Mouse (Mus musculus): ENCODE results near the gene Bap1. TPM values are rescaled to one million over a fixed set of nuclear protein-coding genes. Genes with fewer than 3 reads are reported as not detected.

Gene Bap1
- total RNA-seq, 2 experiments from 2014 or later: 112 to 123 TPM

- no peak for DNase-seq
- intact Hi-C loops (cut with DNase I): no loop called here
These were observed 17.9 kb upstream of the Bap1 start for GRCm38 (mm10) chr14:31233070-31233995.

DNA sequence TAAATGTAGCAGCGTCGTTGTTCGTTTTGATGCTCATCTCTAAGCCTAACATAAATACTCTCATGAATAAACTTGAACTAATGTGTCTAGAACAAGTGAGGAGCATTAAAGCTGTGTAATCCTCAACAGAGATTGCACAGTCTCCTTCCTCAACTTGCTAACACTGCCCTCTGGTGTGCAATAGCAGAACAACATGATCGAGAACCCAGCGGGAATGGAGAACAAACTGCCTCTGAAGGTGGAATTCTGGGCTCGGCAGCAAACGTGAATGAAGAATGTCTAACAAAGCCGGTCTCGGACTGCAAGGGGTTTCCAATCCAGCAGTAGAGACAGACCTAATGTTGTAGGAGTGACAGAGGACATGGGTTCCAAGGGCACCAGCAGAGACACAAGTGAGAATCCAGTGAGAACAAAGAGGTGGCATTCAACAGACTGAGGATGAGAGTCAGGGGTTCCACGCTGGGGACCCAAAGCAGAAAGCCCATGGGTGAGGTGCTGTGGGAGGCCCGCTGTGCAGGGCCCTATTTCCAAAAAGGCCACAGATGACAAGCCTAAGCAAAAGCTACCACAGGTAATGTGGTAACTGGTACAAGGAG, 17.2 kb upstream of the Bap1 start:
- DNase-seq: peak; percentile 79
- intact Hi-C loops (cut with DNase I): no loop called here

DNA sequence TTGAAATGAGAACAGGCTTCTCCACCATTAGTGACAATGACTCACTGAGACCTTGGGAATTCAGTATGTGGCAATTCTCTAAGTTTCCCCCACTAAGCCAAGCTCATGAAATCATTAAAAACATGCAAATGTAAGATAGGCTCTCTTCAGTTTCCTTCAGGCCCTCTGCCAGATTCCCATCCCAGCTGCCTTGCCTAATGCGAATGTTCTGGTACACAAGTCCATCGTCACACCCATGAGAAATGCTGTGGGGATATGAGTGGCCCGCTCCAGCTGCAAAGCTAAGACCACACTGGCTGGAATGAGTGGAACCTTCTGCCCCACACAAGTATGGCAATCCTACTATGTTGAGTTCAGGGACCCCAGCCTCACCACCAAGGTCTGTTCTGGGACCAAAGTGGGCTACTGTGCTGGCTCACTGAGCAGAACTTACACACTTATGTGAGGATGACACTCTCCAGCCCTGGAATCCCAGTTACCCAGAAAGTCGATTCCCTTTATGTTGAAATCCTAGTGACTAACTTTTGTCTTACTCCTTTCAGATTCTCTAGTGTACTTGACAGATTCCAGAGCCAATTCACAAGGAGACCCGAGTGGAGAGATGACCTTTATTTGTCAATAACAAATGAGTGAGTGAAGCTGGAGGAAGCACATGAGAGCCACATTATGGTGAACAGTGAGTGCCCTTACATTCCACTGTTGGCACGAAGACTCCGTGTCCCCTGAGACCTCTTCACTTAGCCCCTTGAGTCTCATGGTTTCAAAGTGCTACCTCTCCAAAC, 14.0 kb upstream of the Bap1 start:
- no peak for DNase-seq
- intact Hi-C loops (cut with DNase I): no loop called here

DNA sequence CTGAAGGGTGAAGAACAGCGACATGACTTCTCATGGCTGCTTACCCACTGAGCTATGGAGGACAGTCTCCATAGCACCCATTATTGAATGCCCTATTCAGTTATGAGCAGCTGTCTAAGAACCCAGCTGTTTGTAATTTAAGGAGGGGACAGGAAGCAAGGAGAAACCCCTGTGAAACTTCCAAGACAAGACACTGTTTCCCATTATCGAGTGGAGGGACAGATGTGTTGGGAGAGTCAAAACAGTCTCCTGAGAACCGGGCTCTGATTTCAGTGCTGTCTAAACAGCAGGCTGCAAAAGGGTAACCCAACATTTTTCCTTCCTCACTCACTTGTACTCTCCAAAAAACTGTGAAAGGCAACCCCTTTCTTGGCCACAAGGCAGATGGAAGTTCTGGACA, 10.7 kb upstream of the Bap1 start:
- intact Hi-C loops (cut with DNase I): no loop called here
- no peak for DNase-seq

DNA sequence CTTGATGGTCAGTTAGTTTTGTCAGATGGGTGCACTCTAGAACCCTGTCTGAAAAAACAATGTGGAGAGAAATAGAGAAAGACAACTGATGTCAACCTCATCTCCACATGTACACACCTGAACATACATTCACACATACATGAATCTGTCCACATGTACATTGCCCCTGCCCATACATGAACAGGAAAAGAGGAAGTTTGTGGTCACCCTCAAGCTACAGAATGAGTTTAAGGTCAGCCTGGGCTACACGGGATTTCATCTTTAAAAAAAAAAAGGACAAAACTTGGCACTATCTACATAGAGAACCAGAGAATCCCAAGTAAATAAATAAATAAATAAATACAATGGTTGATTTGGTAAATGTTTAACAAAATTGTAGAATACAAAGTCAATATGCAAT, 6.5 kb upstream of the Bap1 start:
- DNase-seq: no peak
- intact Hi-C loops (cut with DNase I): no loop called here

- DNase-seq: no peak
- intact Hi-C loops (cut with DNase I): no loop called here
These were observed 5.3 kb upstream of the Bap1 start for GRCm38 (mm10) chr14:31245946-31246345.

DNA sequence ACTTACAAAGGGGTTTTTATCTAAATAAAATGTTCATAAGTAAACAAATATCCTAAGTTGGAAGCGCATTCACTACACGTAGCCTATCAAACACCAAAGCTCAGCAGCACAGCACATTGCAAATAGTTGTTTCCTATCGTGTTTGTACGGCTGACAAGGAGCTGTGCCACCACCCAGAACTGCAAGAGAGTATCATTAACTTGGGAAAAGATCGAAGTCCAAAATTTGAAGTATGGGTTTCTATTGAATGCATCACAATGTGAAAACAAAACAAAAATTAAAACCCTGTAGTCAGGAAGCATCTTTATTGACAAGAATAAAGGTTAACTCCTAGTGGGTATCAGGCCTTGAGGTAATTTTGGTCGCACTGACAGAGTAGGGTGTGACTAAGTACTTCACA, 2.9 kb upstream of the Bap1 start:
- no peak for DNase-seq
- intact Hi-C loops (cut with DNase I): no loop called here

DNA sequence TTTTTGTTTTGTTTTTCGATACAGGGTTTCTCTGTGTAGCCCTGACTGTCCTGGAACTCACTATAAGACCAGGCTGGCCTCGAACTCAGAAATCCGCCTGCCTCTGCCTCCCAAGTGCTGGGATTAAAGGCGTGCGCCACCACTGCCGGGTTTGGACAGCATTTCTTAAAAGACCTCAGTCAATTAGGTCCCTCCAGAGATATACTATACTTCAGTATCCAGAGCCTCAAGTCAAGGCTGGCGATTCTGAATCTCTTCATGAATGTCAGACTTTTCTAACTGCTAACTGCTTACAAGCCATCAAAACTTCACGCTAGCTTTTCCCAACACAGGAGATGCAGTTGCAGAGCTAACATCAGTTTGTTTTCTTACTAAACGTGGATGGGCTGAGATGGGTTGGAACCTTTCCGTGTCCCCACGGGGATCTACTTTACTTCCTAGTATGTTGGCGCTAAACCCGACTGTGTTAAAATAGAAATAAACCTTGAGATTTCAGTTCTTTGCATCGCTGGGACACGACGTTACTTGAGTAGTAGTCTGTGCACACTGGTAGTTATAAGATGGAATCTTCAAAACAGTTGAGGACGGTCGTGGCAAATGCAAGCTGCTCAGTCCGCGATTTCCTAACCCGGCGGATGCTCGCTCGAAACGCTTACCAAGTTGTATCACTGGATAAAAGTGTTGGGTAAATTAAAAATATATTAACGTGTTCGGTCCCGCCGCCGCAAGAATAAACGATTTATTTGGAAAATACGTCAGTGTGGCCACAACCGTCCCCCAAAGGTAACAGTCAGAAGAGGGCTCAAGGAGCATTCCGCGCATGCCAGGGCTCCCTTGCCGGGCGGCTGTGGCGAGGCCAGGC, 797 bp upstream of the Bap1 start:
- intact Hi-C loops (cut with DNase I): no loop called here
- no peak for DNase-seq

DNA sequence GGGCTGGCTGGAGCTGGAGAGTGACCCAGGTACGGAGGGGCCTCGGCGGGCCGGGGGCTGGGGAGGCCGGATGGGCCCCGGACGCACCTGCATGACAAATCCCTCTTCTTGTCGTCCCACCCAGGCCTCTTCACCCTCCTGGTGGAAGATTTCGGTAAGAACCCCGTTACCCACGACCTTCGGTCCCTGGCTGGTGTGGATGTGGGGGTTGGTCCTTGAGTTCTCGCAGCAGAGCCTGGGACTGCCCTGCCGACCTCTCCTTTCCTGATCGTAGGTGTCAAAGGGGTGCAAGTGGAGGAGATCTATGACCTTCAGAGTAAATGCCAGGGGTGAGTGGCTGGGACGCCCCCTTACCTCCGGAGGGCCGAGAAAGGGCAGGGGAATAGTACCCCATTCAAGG, 376 bp downstream of the Bap1 start:
- no peak for DNase-seq
- intact Hi-C loops (cut with DNase I): no loop called here

- intact Hi-C loops (cut with DNase I): no loop called here
- no peak for DNase-seq
These were observed 841 bp downstream of the Bap1 start for GRCm38 (mm10) chr14:31252091-31252490.

DNA sequence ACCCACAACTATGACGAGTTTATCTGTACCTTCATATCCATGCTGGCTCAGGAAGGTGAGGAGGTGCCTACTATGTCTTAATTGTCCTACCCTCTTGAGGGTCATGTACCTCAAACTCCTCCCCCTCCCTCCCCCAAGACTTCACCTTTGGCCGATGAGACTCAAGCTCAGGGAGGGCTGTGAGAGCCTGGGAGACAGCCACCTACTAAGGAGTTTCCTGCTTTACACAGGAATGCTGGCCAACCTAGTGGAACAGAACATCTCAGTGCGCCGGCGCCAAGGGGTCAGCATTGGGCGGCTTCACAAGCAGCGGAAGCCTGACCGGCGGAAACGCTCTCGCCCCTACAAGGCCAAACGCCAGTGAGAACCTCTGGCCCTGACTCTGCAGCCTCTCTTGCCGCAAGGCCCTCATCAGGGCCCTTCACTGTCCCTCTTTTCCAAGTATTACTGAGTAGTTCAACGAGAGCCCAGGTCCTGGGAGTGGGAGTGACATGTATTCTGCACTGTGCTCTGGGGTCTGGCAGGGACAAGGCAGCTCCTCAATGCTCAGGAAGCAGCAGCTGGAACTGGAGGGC, 7.3 kb downstream of the Bap1 start:
- intact Hi-C loops (cut with DNase I): no loop called here
- DNase-seq: no peak

- intact Hi-C loops (cut with DNase I): no loop called here
These were observed 9.1 kb downstream of the Bap1 start for GRCm38 (mm10) chr14:31260374-31260773.

GRCm38 (mm10) chr14:31260932-31261331, 9.7 kb downstream of the Bap1 start:
- intact Hi-C loops (cut with DNase I): no loop called here
- DNase-seq: no peak

More at GRCm38 (mm10) chr14:31260374-31260773, 9.1 kb downstream of the Bap1 start:
- DNase-seq: no peak

GRCm38 (mm10) chr14:31267649-31268048, 16.4 kb downstream of the Bap1 start:
- no peak for DNase-seq
- intact Hi-C loops (cut with DNase I): no loop called here

DNA sequence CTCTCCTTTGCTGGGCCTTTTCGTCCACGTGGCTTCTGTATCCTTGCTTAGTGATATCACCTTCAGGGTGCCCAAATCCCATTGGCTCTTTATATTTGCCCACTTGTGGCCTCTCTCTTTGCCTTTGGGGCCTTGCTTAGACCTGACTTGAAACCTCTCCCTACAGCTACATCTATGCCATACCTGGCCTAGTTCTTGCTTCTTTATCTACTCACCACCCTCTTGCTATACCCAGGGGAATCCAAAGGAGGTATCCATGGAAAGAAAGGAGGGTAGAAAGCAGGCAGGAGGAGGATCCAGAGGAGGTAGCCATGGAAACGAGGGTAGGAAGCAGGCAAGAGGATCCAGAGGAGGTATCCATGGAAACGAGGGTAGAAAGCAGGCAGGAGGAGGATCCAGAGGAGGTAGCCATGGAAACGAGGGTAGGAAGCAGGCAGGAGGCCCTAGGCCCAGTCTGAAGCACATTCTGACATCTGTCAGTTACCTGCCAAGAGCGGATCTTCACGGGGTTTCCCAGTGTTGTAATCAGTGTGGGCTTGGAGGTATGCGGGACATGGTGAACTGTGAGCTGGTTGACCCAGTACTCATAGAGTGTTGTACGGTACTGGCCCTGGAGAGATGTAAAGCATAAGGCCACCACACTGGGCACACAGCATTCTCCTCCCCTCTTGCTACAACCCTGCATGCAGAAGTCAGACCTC, 17.2 kb downstream of the Bap1 start:
- intact Hi-C loops (cut with DNase I): no loop called here

GRCm38 (mm10) chr14:31269456-31270100, 18.3 kb downstream of the Bap1 start:
- peak; percentile 55 for DNase-seq
- intact Hi-C loops (cut with DNase I): loop anchor here (5.0 kb wide), 2 partner anchors 53 to 203 kb away; partner anchors contain the start of gene Dnah1

More for the DNA sequence above, 17.2 kb downstream of the Bap1 start:
- no peak for DNase-seq

DNA sequence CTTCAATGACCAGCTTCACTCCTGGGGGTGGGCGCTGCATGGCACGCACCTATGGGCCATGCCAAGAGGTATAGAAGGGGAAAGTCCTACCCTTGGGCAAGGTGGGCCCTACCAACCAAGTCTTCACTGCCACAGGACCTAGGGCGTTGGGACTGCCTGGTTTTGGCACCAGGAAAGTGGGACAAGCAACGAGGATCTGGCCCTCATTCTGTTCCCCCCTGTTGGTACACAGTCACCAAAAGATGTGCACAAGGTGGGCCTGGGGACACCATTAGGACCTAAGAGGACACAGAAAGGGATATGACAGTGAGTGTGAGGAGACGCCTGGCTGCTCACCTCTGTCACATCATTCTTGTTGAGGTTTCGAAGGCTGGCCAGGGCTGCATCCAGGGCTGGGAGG, 19.9 kb downstream of the Bap1 start:
- intact Hi-C loops (cut with DNase I): loop anchor here (5.0 kb wide), 2 partner anchors 51 to 201 kb away; partner anchors contain the start of gene Dnah1
- no peak for DNase-seq

GRCm38 (mm10) chr14:31272164-31272563, 20.9 kb downstream of the Bap1 start:
- peak; percentile 78 for DNase-seq
- intact Hi-C loops (cut with DNase I): loop anchor here (5.0 kb wide), 2 partner anchors 50 to 200 kb away; partner anchors contain the start of gene Dnah1

- DNase-seq: no peak
- intact Hi-C loops (cut with DNase I): no loop called here
These were observed 34.5 kb downstream of the Bap1 start for GRCm38 (mm10) chr14:31285728-31286127.

Data from left cerebral cortex, postnatal 4 days (tissue).